Mouse (Mus musculus) left cerebral cortex, adult 8-10 months (tissue): ENCODE measurements around the gene Foxs1. TPM values are rescaled to one million over a fixed set of nuclear protein-coding genes. Genes with fewer than 3 reads are reported as not detected.

Experiments
- DNase-seq, 2 experiments: peaks; one replicate each; pipeline ENCODE4 v3.0.0; 2022; ENCODE audit warnings: low spot score in 2 of 2
- total RNA-seq, 4 experiments: library from RNA; stranded (reverse); gene quantifications; 2 replicates each; pipeline ENCODE4 v1.2.4; 2022

The Foxs1 gene
- total RNA-seq, 4 experiments from 2014 or later, result 0.34 to 0.88 (median 0.74) TPM; not detected in 1

GRCm38 (mm10) chr2:152928988-152929370 lies 4.0 kb downstream of the Foxs1 start:
- DNase-seq, result no peak

GRCm38 (mm10) chr2:152928219-152928987 lies 4.6 kb downstream of the Foxs1 start:
- no peak for DNase-seq

- DNase-seq, result no peak
Measured at GRCm38 (mm10) chr2:152927371-152927770, 5.6 kb downstream of the Foxs1 start.

GRCm38 (mm10) chr2:152926896-152927295 lies 6.1 kb downstream of the Foxs1 start:
- no peak for DNase-seq

- DNase-seq, result no peak
Measured at GRCm38 (mm10) chr2:152925189-152925872, 7.7 kb downstream of the Foxs1 start.

GRCm38 (mm10) chr2:152924543-152924942 lies 8.5 kb downstream of the Foxs1 start:
- DNase-seq, result no peak

- DNase-seq, result no peak
Measured at GRCm38 (mm10) chr2:152924128-152924527, 8.9 kb downstream of the Foxs1 start.

- no peak for DNase-seq
Measured at GRCm38 (mm10) chr2:152923621-152924020, 9.4 kb downstream of the Foxs1 start.

- DNase-seq, result no peak
Measured at GRCm38 (mm10) chr2:152922376-152922775, 10.6 kb downstream of the Foxs1 start.

GRCm38 (mm10) chr2:152917671-152918070 lies 15.3 kb downstream of the Foxs1 start:
- no peak for DNase-seq

GRCm38 (mm10) chr2:152916111-152916510 lies 16.9 kb downstream of the Foxs1 start:
- no peak for DNase-seq

GRCm38 (mm10) chr2:152915453-152915852 lies 17.6 kb downstream of the Foxs1 start:
- no peak for DNase-seq

GRCm38 (mm10) chr2:152914310-152915120 lies 18.5 kb downstream of the Foxs1 start:
- peak; percentile 67 to 72 for DNase-seq

GRCm38 (mm10) chr2:152913471-152913870 lies 19.5 kb downstream of the Foxs1 start:
- DNase-seq, result no peak

- no peak for DNase-seq
Measured at GRCm38 (mm10) chr2:152911432-152911831, 21.6 kb downstream of the Foxs1 start.

- DNase-seq, result no peak
Measured at GRCm38 (mm10) chr2:152911031-152911430, 22.0 kb downstream of the Foxs1 start, which contains the start of gene Mylk2. Gene Mylk2 (plus strand): TSS chr2:152911352.

GRCm38 (mm10) chr2:152909848-152910247 lies 23.2 kb downstream of the Foxs1 start:
- DNase-seq, result no peak

GRCm38 (mm10) chr2:152907114-152907943 lies 25.7 kb downstream of the Foxs1 start:
- DNase-seq, result no peak

- no peak for DNase-seq
Measured at GRCm38 (mm10) chr2:152906274-152907037, 26.6 kb downstream of the Foxs1 start.
